Mouse (Mus musculus) cerebellum, adult 2 months (tissue): Measurements from ENCODE around the gene Ank2.

Source experiments
- CTCF ChIP-seq: fragments of 200-500 bp; IDR thresholded peaks from 2 replicates; pipeline ENCODE4 v1.5.1; 2011; ENCODE audit warnings: low read depth, mild to moderate bottlenecking, control low read depth, low read length, moderate library complexity, borderline replicate concordance; ENCODE audit not compliant: insufficient read depth
- POLR2A ChIP-seq: fragments of 200-500 bp; IDR thresholded peaks from 2 replicates; pipeline ENCODE4 v1.6.1; 2011; ENCODE audit warnings: low read length, control low read depth, borderline replicate concordance; ENCODE audit not compliant: insufficient read depth

- TF ChIP-seq CTCF (no peak), POLR2A (no peak)
These were observed 405.5 kb downstream of the Ank2 start for GRCm38 (mm10) chr3:127093631-127094030.
